Mouse (Mus musculus) ovary, postnatal 36 days (tissue): ENCODE measurements around the gene Plppr3.

Experiments
- DNase-seq: peaks from one replicate; pipeline ENCODE4 v3.0.0; 2022; ENCODE audit warnings: low spot score, mixed read lengths

The Plppr3 gene

GRCm38 (mm10) chr10:79819606-79820005, 54.8 kb downstream of the Plppr3 start:
- no peak for DNase-seq

- no peak for DNase-seq
These were observed 56.2 kb downstream of the Plppr3 start for GRCm38 (mm10) chr10:79818225-79818624.

- DNase-seq = no peak
These were observed 57.3 kb downstream of the Plppr3 start for GRCm38 (mm10) chr10:79817111-79817510.

- DNase-seq = no peak
These were observed 58.6 kb downstream of the Plppr3 start for GRCm38 (mm10) chr10:79815671-79816494.

GRCm38 (mm10) chr10:79814271-79814842, 60.1 kb downstream of the Plppr3 start:
- DNase-seq = no peak

- peak; percentile 82 for DNase-seq
These were observed 62.4 kb downstream of the Plppr3 start for GRCm38 (mm10) chr10:79811736-79812637.
